Mouse (Mus musculus) gastrocnemius, postnatal 36 days (tissue): ENCODE data around the gene Rps17. TPM values are rescaled to one million over a fixed set of nuclear protein-coding genes. Genes with fewer than 3 reads are reported as not detected.

Experiments
- DNase-seq, 2 experiments: peaks; one replicate each; pipeline ENCODE4 v3.0.0; 2022
- intact Hi-C: fragments of 180-260 bp; cut with DNase I; formaldehyde crosslinking; loops from one replicate; pipeline ENCODE4 v1.15.1; 2025
- total RNA-seq, 2 experiments: library from RNA; stranded (reverse); gene quantifications; 2 replicates each; pipeline ENCODE4 v1.2.3; 2021

The Rps17 gene
- total RNA-seq, 2 experiments from 2014 or later, result 615 to 766 TPM

DNA sequence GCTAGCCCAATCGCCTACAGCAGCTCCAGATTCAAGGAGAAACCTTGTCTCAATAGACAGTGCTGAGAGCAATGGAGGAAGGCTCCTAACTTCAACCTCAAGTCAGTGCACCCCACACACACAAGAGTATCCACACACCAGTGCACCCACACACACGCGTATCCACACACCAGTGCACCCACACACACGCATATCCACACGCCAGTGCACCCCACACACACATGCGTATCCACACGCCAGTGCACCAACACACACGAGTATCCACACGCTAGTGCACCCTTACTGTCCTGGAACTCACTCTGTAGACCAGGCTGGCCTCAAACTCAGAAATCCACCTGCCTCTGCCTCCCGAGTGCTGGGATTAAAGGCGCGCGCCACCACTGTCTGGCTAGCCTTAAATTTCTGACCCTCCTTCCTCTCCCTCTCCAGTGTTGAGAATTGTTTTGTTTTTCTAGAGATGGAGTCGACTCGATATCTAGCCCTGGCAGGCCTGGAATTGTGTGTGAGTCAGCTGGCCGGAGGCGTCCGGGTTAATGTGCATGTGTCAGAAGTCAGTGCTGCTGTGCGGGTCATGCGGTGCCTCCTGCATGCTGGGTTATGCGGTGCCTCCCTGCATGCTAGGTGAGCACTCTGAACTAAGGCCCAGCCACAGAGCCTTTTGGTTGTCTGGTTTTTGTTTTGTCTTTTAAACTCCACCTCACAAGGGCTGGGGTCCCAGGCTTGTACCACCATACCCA is 7.1 kb downstream of the Rps17 start:
- no peak for DNase-seq
- intact Hi-C loops, result loop anchor here (2.0 kb wide), 1 partner anchor 129 kb away; no protein-coding TSS in a partner anchor

DNA sequence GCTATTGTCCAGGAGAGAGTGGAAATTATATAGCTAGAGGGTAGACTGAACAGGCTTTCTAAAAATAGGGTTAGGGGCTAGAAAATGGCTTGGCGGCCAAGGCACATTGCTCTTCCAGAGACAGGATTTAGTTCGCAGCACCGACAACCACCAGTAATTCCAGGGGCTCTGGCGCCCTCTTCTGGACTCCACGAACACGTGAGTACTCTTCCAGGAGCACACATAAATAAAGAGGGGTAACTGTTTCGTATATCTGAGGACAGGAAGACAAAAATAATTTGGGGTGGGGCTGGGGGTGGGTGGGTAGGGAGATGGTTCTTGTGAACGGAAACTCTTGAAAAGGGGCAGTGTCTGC is 8.6 kb downstream of the Rps17 start:
- intact Hi-C loops, result loop anchor here (2.0 kb wide), 1 partner anchor 128 kb away; no protein-coding TSS in a partner anchor
- DNase-seq, result peak in 1 of 2 experiments; percentile 30

DNA sequence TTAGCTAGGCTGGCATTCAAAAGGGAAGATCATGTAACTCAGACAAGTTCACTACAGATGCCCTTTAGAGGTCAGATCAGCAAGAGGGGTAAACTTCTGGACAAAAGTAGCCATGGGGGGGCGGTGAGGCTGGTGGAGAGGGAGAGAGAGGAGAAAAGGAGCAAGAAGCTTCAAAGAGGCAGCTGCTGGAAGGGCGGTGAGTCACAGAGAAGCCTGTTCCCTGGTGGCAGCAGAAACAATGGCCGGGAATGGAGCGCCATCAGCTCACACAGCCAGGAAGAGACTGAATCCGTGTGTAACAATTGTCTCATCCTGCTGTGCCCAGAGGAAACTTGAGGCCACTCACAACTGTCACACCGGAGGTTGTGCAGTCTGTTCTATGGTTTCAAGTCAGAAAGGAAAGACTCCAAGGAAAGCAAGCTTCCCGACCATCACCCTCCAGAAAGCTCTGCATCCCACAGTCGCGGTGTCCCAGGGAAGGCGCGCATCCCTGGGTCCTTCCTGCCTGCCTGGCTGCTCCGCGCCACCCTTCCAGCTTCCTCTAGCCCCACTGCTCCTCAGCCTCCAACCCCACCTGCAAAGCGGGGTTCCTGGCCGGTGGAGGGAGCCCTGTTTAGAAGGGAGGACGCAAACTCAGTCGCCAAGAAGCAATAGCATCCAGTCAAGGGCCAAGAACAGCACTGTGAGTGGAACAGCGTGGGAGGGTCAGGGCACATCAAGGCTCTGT is 9.2 kb downstream of the Rps17 start:
- intact Hi-C loops, result loop anchor here (2.0 kb wide), 2 partner anchors 127 to 169 kb away; no protein-coding TSS in a partner anchor
- DNase-seq, result peak in 1 of 2 experiments; percentile 30

GRCm38 (mm10) chr7:81331851-81332250 is 13.2 kb downstream of the Rps17 start:
- DNase-seq, result no peak
- intact Hi-C loops, result no loop called here

DNA sequence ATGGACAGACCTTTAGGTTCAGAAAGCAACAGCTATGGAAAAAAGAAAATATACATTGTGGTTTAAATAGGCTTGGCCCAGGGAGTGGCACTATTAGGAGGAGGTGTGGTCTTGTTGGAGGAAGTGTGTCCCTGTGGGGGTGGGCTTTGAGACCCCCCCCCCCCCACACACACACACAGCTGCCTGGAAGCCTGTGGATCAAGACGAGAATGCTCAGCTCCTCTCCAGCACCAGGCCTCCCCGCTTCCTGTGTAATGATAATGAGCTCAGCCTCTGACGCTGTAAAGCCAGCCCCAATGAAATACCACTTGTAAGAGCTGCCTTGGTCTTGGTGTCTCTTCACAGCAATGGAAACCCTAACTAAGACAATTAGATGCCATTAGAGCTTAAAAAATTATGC is 14.3 kb downstream of the Rps17 start:
- intact Hi-C loops, result no loop called here

GRCm38 (mm10) chr7:81327661-81328060 is 17.4 kb downstream of the Rps17 start:
- intact Hi-C loops, result no loop called here
- DNase-seq, result no peak

More for the DNA sequence above, 14.3 kb downstream of the Rps17 start:
- no peak for DNase-seq

GRCm38 (mm10) chr7:81326859-81327258 is 18.2 kb downstream of the Rps17 start:
- intact Hi-C loops, result no loop called here
- no peak for DNase-seq

DNA sequence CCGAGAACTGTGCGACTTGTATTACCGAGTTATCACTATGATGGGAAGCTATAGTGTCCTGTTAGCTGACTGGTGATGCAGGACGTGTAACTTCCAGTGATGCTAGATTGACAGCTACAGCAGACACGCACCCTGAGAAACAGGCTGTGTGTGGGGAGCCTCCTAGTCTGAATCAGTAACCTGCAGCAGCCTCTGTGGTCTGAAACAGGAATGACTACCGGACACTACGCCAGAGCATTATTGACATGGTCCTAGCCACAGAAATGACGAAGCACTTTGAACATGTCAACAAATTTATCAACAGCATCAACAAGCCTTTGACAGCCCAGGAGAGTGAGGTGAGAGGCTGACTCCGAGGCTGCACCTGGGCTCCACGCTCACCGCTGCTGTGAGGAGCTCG is 19.0 kb downstream of the Rps17 start:
- intact Hi-C loops, result no loop called here
- no peak for DNase-seq

- intact Hi-C loops, result no loop called here
- DNase-seq, result no peak
Measured at GRCm38 (mm10) chr7:81321776-81322175, 23.3 kb downstream of the Rps17 start.

GRCm38 (mm10) chr7:81319749-81320148 is 25.3 kb downstream of the Rps17 start:
- intact Hi-C loops, result loop anchor here (10.0 kb wide), 1 partner anchor 435 kb away; no protein-coding TSS in a partner anchor
- DNase-seq, result no peak

- intact Hi-C loops, result loop anchor here (10.0 kb wide), 1 partner anchor 431 kb away; no protein-coding TSS in a partner anchor
- DNase-seq, result no peak
Measured at GRCm38 (mm10) chr7:81315583-81315982, 29.5 kb downstream of the Rps17 start.

- DNase-seq, result no peak
- intact Hi-C loops, result loop anchor here (10.0 kb wide), 1 partner anchor 427 kb away; no protein-coding TSS in a partner anchor
Measured at GRCm38 (mm10) chr7:81311581-81311980, 33.5 kb downstream of the Rps17 start.

- no peak for DNase-seq
- intact Hi-C loops, result loop anchor here (10.0 kb wide), 1 partner anchor 426 kb away; no protein-coding TSS in a partner anchor
Measured at GRCm38 (mm10) chr7:81311130-81311529, 33.9 kb downstream of the Rps17 start.

- no peak for DNase-seq
- intact Hi-C loops, result no loop called here
Measured at GRCm38 (mm10) chr7:81309247-81309646, 35.8 kb downstream of the Rps17 start.

- DNase-seq, result no peak
- intact Hi-C loops, result no loop called here
Measured at GRCm38 (mm10) chr7:81307735-81308134, 37.3 kb downstream of the Rps17 start.

DNA sequence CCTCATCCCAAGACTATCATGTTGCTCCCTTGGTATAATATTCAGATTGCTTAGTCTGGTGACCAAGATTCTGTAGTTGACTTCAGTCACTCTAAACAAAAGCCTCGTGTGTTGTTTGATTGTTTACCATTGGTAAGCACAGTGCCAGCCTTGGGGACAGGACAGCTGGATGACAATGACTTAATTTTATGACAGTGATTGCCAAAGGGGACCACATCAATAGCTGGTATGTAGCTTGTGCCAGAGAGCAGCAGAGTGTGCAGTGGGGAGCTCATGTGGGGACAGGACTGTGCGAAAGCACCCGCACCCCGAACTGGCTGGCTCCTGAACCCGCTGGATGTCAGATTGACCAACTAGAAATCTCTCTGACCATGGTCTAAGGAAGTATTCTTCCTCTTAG is 40.4 kb downstream of the Rps17 start:
- intact Hi-C loops, result no loop called here

DNA sequence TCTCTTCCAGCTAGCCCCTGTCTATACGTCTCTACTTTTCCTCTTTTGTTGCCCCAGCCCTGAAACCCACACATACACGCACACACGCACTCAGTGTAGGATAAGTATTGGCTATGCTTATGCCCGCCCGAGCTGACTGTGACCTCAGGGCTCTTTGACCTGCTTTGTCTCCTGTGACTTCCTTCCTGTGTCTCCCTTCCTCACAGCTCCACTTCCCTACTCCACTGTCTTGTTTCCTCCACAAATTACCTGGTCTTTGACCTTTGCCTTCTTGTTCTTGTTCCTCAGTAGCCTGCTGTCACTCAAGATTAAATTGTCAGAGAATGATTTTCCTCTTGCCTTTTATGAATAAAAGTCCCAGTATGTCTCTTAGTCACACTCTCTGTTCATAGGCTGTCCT is 41.0 kb downstream of the Rps17 start:
- no peak for DNase-seq

More for the DNA sequence above, 40.4 kb downstream of the Rps17 start:
- DNase-seq, result no peak

DNA sequence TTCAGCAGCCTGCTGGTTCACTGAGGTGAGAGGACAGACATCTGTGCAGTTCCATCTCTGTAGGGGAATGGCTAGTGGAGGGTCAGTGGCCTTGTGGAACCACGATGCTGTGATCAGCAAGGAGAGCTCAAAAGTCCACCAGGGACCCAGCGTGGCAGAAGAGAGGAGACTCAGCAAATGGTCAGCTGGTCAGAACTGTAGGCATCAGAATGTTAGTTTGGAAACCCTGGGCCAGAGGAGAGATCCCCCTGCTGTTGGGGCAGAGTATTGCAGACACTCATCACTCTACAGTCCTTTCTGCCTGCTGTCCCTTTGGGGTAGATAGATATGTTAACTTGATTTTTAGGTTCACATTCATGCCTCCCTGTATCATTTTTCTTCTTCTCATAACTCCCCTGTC is 41.4 kb downstream of the Rps17 start:
- intact Hi-C loops, result loop anchor here (1.0 to 2.0 kb wide), 2 partner anchors 94 to 135 kb away; no protein-coding TSS in a partner anchor

More for the DNA sequence above, 41.0 kb downstream of the Rps17 start:
- intact Hi-C loops, result no loop called here

DNA sequence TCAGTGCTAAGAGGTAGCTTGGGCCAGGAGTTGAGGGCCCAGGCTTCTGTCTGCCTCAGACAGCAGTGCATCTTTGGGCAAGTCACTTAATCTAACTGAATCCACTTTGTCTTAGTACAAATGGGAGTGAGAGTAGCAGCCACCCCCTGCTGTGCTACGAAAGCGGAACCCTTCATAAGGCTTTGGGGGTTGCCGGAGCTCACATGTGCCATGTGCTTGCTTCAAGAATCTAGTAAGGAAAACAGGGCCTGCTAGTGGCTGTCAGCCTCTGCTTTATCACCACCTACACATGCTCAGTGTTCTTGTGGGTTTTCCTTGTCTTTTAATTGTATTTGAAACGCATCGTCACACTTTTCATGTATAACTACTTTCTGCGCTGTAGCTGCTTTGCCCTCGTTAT is 43.7 kb downstream of the Rps17 start:
- no peak for DNase-seq
- intact Hi-C loops, result no loop called here

More for the DNA sequence above, 41.4 kb downstream of the Rps17 start:
- DNase-seq, result no peak

GRCm38 (mm10) chr7:81298206-81298605 is 46.8 kb downstream of the Rps17 start:
- no peak for DNase-seq

GRCm38 (mm10) chr7:81295169-81295568 is 49.9 kb downstream of the Rps17 start:
- intact Hi-C loops, result no loop called here
- no peak for DNase-seq

More at GRCm38 (mm10) chr7:81298206-81298605, 46.8 kb downstream of the Rps17 start:
- intact Hi-C loops, result no loop called here
